Mouse (Mus musculus): Measurements from ENCODE around the gene Mylk.

The Mylk gene

GRCm38 (mm10) chr16:34917373-34917900, 172.4 kb downstream of the Mylk start:
- DNase-seq = no peak

GRCm38 (mm10) chr16:34920182-34920581, 175.2 kb downstream of the Mylk start:
- DNase-seq = no peak

DNA sequence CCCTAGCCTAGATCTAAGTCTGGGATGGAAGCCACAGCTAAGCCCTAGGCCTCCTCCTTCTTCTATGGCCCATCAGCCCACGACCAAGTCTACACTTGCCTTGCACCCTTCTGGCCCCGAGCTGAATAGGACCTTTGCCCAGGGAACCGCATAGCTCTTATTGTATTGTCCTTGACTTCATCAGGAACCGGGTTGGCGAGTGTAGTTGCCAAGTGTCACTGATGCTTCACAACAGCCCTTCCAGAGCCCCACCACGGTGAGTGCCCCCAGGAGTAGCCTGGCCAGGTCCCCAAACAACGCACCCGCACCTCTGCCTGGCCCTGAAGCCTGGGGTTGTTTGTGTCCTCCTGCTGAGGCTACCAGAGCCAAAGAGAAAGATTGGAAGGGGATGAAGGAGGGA, 175.9 kb downstream of the Mylk start:
- DNase-seq = no peak

DNA sequence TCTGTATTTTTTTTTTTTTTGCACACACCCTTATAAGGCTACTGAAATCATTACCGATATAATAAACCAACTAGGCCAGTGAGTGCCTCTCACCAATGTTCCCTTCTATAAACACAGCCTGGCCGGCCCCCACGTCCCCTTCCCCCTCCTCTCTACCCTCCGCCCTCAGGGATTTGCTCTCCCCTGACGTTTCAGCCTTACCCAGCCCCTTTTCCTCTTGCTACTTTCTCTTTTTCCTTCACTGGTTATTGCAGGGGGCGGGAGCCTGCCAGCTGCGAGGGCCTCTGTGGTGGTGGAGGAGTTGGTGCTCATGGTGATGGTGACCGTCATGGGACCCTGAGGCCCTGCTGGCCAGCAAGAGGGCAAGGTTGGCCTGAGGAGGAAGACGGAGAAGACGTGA, 176.3 kb downstream of the Mylk start:
- no peak for DNase-seq

- no peak for DNase-seq
Measured at GRCm38 (mm10) chr16:34923630-34924029, 178.6 kb downstream of the Mylk start.

DNA sequence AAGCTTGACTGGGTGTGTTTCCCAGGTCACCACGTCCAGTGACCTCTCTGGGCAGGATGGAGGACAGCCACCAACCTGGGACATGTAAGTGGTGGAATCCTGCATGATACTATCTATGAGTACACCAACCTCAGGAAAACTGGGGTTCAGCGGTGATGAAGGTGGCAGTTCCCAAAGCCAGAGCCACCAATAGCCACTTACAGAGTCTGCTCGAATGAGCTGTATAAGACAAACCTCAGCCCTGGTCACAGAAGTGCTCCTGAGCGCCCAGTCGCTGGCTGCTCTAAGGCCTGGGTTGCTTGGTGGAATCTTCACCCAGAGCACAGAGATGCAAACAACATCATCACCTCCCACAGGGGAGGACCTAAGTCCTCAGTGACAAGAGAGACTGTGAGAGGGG, 179.3 kb downstream of the Mylk start:
- no peak for DNase-seq

GRCm38 (mm10) chr16:34924937-34925618, 180.1 kb downstream of the Mylk start:
- DNase-seq = no peak

DNA sequence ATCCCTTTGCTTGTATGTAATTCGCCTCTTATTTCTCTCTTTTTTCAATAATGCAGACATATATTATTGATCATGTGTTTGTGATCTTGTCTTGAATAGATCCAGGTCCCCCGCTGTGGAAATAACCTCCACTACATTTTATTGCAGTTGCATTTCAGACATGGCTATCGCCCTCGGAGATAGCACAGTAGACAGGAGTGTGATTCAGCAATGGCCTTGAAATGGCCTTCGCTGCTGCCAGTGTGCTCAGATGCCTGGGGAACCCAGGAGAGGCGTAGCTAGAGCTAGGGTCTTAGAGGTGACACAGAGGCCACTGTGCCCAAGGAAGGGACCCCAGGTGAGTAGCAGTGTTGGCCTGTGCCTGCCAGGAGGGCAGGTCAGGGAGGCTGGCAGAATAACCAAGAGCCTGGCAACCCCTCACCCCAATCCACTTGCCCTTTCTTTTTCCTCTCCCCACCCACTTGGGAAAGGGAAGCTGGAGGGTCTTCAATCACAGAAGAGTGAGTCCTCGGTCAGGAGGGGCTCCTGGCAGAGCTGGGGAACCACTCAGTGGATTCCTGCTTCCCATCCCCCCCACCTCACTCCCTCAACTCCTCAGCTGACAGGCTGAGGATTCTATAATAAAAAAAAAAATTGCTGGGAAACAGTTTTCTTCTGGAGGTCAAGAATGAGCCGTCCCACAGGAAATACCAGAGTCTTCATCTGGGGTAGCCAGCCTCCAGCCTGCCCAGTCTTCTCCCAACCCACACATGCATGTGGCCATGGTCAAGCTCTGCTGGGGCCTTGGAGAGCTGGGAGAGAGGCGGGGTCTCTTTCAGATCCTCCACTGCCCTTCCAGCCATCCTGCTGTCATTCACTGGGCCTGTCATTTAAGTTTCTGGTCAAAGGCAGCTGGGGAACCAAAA, 181.8 kb downstream of the Mylk start:
- no peak for DNase-seq

DNA sequence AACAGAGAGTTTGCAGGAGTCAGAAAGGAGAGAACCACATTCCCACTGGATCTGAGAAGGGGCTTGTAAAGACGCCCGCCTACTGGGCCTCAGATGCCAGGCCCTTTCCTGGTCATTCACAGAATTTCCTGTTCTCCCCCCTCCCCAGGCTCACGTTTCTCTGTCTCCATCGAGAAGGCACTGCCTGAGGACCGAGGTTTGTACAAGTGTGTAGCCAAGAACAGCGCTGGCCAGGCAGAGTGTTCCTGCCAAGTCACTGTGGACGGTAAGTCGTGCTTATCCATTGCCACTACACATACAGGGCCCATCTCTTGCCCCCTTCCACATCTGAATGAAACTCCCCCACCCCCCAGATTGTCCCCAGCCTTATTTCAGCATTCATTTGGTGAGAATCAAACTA, 184.7 kb downstream of the Mylk start:
- no peak for DNase-seq

- no peak for DNase-seq
Measured at GRCm38 (mm10) chr16:34930110-34930509, 185.1 kb downstream of the Mylk start.

- DNase-seq = no peak
Measured at GRCm38 (mm10) chr16:34931306-34931705, 186.3 kb downstream of the Mylk start.

- DNase-seq = no peak
Measured at GRCm38 (mm10) chr16:34933173-34933572, 188.2 kb downstream of the Mylk start.

DNA sequence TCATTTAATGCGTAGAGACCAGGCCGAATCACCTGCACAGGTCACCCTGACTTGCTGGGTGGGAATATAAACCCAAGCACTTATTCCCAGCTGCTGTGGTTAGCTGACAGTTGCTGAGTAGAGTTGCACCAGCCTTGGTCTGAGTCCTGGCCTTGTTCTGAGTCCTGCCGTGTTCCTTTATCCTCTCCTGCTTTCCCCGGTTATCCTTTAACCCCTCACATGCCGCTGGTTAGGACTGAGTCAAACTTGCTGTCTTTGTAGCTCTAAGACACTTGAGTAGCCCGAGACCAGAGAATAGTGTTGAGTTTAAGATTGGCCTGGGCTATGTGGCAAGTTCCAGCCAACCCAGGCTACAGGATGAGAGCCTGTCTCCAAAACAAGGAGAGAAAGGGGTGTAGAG, 189.5 kb downstream of the Mylk start:
- DNase-seq = no peak

DNA sequence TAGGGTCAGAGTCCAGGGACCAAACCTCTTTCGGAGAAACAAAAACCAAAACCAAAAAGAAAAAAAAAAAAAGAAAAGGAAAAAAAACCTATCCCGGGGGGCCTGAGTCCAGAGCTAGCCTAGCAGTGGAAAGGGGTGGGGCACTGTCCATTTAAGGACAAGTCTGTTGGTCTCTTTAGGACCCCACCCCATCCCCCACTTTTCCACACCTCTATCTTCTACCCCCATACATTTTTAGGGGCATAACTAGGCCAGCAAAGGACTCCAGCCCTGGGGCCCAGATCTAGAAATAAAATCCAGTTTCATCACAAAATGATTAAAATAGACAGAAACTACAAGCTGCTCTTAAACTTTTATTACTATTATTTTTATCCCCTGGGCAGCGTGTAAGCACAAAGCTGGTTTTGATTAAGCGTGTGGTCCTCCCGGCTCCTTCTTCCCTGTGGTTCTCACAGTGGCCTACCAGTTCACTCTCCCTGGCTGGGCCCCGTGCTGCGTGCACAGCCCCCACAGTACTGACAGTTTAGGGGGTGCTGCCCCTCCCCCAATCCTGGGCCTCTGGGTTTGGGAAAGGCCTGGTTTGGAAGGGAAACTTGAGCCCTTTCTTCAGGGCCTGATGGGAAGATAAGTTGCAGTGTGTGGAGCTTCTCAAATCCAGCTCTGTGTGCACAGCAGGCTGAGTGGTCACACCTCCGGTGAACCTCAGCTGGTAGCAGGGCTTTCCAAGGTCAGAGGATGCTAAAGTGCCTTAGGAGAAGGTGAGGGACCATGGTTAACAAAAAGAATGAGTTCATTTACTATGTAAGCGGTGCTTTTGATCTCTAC, 190.7 kb downstream of the Mylk start:
- DNase-seq = no peak

- DNase-seq = no peak
Measured at GRCm38 (mm10) chr16:34936339-34936810, 191.4 kb downstream of the Mylk start.

DNA sequence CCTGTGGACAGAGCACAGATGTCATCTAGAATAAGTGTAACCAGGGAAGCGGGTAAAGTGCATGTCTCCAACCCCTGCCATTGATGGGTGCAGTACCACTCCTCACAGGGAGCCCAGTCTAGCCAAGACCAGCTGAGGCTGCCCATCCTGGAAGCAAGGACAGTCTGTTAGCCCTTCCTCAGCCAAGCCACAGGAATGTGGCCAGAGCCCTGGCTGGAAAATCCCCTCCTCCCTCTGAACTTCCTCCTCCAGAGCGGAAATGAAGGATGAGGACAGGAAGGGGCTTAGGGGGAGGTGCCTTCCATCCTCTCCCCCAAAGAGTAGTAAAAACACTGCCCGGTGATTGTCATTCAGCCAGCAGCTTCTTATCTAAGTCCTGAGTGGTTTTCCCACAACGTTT, 192.6 kb downstream of the Mylk start:
- no peak for DNase-seq

DNA sequence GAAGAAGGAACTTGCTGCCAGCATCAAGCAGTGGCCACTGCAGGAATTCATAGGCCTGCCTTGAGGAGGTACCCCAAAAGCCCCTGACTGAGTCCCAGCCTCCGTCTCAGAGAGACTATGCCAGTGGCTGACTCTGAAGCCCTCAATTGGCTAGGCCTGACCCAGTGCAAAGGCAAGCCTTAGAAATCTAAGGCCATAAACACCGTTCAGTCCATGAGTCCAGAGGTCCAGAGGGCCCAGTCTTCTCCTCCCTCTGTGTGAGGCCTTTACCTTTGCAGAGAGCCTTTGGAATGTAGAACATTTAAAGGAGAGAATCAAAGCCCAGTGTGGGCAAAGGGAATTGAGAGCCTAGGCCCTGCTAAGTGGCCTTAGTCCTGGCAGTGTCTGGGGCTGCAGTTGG, 193.2 kb downstream of the Mylk start:
- no peak for DNase-seq

GRCm38 (mm10) chr16:34939951-34940350, 194.9 kb downstream of the Mylk start:
- no peak for DNase-seq

DNA sequence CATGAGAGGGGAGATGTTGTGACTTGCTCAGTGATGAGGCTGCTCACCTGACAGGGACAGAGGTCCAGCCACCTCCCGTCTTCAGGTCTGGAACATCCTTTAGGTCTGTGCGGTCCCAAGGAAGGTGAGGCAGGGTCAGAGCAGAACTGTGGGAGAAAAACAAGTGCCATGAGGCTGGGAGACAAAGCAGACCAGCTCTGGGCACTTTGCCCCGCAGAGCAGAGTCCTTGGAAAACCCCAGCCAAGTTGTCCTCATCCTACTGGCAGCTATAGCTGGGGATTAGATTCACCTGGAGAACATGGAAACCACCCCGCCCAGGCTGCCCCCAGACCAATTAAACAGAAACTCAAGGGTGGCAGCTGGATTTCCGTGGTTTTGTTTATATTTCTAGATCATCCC, 195.4 kb downstream of the Mylk start:
- DNase-seq = no peak

DNA sequence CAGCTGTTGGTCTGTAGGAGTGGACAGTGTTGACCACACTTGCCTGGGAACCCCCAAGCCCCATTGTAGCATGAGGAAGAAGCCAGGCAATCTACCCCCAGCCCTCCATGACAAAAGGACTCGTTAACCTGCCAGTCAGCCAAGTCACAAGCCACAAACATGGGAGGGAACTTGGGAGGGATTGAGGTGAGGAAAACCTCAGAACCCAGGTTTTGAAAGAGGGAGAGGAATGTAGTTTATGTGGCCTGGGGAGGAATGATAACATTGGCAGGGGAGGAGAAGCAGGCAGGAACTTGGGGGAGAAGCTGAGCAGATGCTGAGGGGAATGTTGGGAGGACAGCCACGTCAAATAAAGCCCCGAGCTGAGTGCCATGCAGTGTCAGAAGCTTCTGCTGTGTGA, 196.9 kb downstream of the Mylk start:
- DNase-seq = no peak

GRCm38 (mm10) chr16:34946301-34946700, 201.3 kb downstream of the Mylk start:
- DNase-seq = no peak

- DNase-seq = no peak
Measured at GRCm38 (mm10) chr16:34950935-34951334, 205.9 kb downstream of the Mylk start.

GRCm38 (mm10) chr16:34952254-34952653, 207.2 kb downstream of the Mylk start:
- no peak for DNase-seq
